Mouse (Mus musculus) adrenal gland, postnatal 36 days (tissue): Measurements from ENCODE around the gene Slc1a7. TPM values are rescaled to one million over a fixed set of nuclear protein-coding genes. Genes with fewer than 3 reads are reported as not detected.

Source experiments
- DNase-seq, 2 experiments: peaks; one replicate each; pipeline ENCODE4 v3.0.0; 2021; ENCODE audit warnings: mixed read lengths in 1 of 2
- total RNA-seq, 2 experiments: library from RNA; stranded (reverse); gene quantifications; 2 replicates each; pipeline ENCODE4 v1.2.3; 2021

The Slc1a7 gene
- total RNA-seq, 2 experiments from 2014 or later: 0.30 to 0.43 TPM

DNA sequence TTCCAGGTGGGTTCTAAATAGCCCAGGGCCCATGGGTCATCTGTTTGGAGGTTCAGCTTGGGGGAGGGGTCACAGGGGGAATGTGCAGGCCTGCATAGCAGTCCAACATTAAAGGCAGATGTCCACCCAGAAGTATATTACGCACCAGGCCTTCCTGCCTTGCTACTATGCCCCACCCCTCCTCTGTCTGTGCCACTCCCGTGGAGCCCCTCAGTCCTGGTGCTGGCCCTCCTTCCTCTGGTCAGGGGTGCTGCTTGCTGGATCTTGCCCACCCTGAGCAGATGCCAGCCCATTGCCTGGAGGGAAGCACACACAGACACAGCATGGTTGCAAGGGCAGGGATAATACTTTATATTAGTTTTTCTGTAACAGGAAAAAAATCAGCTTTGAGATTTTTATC is 46.3 kb downstream of the Slc1a7 start:
- no peak for DNase-seq

DNA sequence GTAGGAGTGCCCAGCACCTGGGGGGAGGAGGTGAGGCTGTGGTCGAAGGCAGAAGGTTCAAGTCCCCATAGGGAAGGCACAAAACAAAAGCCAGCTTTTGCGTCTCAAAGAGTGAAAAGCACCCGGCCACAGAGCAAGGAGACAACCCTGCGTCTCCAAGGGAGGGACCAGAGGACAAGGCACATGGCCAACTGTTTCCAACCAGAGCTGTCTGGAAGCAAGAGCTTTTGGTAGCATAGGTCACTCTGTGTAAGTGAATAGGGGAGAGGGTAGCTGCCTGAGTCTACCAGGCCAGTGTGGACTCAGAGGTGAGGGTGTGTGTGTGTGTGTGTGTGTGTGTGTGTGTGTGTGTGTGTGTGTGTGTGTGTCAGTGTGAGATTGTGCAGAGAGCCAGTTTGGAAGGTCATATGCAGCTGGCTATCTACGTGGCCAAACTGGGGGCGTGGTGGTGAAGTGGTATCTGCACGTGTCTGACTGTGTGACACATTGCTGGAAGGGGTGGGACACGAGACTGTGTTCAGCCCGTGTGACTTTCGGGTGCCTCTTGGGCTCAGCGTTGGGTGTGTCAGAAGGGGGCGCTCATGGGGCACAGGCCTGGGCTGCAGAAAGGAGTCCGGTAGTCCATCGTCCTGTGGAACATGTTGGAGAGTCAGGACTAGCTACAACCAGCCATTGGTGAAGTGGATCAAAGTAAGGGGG is 47.1 kb downstream of the Slc1a7 start:
- DNase-seq: peak; percentile 77 to 78

DNA sequence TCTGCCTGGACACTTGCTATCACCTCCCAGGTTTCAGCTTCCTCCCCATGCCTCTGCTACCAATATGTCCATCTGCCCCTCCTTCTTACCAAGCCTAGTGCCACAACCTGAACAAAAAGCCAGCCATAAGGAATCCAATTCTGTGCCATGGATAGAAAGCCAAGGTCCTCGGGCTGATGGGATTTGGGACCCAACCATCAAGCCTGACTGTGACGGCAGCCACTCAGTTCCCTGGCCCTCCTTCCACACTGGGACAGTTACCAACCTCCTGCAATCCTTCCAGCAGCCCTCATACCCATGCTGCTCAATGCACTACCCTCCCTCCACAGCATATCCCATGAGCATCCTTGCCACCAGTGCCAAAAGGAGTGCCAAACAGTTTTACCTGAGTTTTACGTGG is 48.2 kb downstream of the Slc1a7 start:
- no peak for DNase-seq

DNA sequence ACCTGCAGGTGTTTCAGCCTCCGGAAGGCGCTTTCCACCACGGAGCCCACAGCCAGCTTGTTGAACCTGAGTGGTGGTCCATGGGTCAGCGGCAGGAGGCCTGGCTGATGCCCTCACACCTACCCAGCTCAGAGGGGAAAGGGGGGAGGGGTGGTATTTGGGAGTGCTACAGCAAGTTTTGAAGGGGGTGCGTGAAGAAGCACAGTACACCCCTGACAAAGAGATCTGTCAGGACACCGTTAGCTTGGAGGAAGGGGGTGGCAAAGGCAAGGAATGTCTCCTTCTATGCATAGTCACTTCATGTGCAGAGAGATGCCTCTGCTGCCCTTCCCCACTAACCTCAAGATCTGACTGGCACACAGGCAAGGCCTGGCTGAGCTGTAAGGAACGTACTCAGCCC is 49.7 kb downstream of the Slc1a7 start:
- DNase-seq: no peak

DNA sequence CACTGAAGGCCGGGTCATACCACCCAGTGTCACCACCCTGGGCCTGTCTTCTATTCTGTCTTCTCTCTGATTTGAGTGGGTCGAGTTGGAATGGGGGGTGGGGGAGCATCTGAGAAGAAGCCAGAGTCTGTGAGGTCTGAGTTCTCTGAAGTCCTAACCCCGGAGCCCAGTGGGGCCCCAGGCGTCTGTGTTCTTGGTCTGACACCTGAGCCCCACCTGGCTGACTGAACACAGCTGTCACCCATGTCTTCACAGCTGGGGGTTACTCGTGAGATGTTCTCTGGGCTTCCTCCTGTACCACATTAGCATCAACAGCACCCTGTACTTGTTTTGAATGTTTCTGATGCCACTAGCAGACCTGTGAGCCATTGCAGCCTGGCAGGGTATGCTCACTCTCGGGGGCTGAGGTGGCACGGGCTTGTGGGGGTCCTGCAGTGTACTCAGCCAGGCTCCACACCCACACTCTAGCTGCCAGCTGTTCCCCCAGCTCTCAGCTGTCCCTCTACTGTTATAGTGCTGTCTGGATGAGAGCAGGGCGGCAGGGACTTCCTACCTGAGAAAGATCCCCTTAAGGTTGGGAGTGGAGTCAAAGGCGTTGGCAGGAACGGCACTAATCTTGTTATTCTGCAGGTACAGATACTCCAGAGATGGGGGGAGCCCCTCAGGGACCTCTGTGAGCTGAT is 50.2 kb downstream of the Slc1a7 start:
- DNase-seq: no peak

DNA sequence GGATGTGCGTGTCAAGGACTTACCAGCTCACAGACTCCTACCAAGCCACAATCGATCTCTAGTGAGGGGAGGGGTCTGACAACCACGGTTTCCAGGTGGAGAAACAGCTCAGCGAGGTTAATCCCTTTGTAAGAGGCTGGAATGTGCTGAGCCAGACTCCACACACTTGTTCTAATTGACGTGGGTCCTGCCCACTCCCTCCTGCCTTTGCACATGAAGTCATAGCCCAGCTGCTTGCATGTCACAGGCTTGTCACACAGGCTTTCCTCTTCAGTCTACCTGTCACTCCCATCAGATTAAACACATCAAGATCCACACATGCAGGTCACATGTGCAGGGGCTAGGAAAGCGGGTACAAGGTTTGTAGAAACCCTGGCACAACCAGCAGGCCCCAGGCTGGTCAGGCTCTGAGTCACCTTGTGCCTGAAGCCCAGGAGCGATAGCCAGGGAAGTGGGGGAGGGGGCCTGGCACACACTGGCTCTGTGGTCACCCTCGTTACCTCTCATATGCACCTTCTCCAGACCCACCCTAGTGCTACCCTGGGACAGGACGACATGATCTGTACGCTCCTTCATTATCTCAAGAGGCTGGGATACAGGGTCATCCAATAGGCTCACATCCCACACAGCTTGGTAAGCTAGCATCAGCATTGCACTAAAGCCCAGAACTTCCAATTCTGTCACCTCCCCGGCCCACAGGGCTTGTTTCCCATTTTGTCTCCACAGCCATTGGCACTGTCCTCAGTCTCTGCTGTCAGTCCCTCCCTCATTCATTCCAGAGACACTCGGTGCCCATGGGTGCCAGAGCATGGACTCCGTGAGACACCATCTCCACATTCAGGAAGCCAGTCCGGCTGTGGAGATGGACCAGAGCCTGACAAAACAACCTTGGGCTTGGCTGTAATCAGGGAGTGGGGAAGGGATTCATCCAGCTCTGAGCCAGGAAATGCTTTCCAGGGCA is 51.1 kb downstream of the Slc1a7 start:
- DNase-seq: no peak

DNA sequence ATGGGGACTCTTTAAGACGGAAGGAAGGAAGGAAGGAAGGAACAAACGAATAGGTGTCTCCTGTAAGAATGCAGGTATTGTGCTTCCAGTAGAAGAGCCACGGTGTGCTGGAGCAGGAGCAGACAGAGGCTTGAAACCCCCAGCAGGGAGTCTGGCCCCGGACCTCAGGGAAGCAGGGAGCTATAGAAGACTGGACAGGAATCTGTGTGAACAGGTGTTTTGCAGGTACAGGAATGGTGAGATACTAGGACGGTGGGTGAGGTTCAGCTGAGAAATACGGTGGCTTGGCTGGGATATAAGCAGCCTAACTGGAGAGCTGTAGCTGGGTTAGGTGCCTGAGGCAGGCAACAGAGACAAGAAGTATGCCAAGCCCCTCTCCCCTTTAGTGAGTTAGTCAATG is 52.0 kb downstream of the Slc1a7 start:
- DNase-seq: no peak

DNA sequence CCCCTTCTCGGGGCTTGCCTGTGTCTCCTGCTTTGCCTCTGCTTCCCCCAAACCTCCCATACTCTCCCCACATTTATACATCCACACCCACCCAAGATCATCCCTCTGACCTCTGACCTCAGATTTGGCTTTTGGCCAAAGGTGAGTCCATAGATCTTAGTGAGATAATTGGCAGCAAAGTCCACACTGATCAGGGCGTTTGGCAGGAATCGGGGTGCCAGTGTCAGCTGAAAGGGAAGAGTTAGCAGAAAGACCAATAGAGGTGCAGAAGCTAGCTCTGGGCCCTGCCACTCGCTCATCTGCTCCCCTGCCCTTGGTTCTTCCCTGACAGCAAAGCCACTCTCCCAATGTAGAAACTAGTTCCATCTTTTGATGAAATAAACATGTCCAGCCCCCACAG is 55.1 kb downstream of the Slc1a7 start:
- no peak for DNase-seq

DNA sequence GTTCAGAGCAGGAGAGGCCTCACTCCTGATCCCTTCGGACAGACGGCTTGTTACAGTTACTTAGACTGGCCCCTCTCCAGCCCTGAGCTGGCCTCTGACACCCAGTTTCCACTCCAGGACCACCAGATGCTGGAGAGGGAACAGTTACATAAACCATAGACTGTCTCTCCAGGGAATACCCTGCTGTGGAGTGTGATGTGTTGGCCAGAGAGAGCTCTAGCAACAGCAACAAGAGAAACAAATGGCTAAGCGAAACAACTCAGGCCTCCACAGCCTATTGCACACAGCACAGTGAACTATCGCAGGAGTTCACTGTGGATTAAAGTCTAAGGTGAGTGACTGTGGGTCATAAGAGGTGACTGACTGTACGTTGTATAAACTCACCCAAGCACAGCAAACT is 56.5 kb downstream of the Slc1a7 start:
- no peak for DNase-seq

DNA sequence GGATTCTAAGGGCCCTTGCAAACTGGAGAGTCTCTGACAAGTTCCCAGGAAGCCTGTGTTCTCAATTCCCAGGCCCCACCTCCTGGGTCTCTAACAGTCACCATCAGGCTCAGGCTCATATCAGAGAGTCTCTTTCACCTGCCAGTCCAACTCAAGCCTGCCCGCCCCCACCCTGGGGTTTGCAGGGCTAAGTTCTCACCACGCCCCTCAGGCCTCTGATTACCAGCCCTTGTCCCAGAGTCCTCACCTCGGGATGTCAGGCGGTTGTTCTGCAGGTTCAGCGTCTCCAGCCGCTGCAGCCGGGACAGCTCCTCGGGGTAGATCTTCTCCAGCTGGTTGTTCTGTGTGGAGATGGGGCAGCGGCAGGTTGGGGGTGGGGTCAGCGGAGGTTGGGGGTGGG is 57.1 kb downstream of the Slc1a7 start:
- DNase-seq: no peak

DNA sequence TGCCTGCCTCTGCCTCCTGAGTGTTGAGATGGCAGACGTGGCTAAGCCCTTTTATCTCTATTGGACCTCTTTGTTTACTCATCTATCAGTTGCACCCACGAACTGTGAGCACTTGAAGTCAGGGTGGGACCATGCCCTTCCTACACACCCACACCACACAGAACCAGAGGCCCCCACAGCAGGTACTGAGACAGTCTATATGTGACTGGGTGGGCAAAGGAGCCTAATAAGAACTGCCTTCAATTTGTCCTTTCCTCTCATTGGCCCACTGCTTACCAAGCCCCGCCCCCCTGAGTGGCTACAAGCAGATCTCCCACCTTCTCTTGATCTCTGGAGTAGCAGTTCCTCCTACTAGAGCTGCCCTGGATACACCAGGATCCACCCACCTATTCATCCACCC is 58.1 kb downstream of the Slc1a7 start:
- no peak for DNase-seq

DNA sequence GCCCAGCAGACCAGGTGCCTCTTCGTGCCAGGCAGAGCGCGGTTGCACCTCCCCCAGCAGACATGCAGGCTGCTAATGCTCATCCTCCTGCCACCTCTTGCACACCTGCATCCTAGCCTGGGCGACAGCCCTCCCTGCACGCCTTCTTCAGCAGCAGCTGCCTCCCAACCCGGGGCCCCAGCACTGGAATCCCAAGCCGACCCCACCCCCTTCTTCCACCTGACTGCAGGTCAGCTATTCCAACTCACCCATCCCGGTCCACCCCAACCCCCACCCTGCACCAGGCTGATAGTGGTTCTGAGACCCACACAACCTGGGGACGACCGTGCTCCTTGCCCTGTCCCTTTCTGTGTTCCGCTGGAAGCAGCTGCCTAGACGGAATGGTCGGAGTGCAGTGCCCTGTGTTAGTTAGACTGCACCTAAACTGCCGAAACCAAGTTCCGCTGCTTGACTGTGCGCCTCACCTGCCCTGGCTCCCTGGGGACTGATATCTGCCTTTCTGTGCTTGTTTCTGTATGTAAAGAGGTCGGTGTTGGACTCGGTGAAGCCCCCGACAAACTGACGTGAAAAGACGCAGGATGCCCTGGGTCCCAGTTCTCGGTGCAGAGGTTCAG is 62.9 kb downstream of the Slc1a7 start:
- DNase-seq: no peak

DNA sequence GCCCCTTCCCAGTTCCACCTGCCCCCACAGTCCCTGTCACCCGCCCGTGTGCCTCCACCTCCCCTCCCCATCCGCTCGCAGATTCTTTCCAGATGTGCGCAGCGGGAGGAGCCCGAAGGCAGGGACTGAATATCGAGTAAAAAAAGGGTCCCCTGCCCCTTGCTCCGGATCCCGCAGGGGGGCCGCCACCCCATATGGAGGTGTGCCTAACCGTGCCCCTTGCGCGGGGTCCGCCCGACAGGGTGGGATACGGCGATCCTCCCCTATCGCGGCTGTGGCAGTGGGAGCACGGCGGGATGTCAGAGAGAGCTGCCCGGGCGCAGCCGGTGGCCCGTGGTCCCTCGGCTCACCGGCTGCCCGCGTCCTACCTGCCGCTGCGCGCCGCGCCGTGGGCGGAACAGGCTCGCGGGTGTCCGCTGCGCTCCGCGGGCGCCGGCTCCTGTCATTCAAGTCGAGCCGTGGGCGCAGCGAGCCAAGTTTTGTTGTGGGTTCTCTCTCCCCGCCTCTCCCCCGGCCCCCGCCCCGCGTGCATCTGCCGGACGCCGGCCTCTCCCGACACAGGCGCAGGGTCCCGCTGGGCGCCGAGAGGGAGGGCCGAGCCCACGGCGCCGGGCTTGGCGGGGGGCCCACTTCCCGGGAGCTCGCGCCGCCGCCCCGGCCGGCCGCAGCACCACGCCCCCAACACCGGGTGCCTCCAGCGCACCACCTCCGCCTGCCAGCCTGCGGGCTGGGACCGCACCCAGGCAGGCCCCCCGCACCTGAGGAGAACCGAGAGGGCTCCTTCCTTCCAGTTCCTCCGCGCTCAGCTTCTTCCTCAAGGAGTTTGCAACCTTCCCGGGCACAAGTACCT is 63.6 kb downstream of the Slc1a7 start:
- DNase-seq: peak; percentile 61 to 63

DNA sequence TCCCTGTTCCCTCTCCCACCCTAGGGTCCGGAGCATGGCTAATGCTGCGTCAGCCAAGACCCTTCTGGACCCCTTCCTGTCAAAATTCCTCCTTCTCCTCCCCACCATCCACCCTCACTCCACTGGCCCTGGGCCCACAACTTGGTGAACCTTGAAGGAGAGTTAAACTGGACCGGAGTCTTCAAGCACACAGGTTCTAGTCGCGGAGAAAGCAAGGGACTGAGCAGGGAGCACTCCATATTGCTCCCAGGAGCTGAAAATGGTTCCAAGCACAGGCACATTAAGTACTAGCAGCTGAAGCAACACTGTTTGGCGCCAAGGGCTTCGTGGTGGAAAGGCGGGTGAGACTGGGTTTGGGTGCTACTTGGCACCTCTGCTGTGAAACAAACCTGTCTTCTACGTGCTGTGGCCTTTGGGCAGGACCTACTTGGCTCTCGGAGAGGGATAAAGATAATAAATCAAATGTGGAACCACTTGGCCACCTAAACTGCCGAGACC is 64.3 kb downstream of the Slc1a7 start:
- DNase-seq: no peak

DNA sequence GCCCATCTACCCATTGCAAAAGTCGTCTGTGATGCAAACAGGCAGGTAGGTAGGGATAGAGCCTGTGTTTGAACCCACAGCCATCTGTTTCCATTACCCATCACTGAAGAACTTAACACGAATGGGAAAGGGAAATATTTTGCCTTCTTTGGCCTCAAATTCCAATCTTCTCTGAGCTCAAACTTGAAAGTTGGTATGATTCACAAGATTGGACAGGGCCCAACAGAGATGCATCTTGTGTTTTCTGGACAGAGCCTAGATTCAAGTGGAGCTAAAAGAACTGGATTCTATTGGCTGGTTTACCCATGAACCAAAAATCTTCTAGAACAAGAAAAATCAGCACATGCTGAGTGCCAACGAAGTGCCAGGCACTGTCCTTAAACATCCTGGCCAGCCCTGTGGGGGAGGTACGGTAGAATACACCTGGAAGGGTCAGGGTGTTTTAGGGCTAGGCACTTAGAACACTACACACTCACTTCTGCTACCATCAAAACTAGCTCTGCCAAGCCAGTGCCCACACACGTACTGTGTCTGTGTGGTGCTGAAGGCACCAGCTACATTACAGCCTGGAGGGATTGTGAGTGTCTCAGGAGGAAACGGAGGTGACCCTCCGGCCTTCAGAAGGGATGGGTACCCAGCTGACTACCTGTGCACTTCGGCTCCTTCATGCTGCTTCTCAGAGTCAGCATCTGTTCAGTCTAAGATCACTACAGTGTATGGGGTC is 65.1 kb downstream of the Slc1a7 start:
- DNase-seq: peak in 1 of 2 experiments; percentile 42

DNA sequence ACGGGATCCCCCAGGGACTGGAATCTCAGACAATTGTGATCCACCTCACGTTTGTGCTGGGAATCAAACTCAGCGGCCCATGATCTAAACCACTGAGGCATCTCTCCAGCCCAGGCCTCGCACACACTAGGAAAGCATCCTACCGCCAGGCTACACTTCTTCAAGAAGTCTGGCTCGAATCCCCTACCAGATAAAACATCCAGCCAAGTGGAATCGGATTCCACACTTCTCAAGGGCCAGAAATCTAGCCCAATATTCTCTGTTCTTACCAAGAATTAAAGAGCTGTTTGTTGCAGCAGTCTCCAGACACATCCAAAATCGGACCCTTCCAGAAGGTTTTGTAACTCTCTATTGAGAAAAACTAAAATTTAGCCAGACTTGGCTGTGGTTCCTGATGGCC is 68.9 kb downstream of the Slc1a7 start:
- DNase-seq: no peak

DNA sequence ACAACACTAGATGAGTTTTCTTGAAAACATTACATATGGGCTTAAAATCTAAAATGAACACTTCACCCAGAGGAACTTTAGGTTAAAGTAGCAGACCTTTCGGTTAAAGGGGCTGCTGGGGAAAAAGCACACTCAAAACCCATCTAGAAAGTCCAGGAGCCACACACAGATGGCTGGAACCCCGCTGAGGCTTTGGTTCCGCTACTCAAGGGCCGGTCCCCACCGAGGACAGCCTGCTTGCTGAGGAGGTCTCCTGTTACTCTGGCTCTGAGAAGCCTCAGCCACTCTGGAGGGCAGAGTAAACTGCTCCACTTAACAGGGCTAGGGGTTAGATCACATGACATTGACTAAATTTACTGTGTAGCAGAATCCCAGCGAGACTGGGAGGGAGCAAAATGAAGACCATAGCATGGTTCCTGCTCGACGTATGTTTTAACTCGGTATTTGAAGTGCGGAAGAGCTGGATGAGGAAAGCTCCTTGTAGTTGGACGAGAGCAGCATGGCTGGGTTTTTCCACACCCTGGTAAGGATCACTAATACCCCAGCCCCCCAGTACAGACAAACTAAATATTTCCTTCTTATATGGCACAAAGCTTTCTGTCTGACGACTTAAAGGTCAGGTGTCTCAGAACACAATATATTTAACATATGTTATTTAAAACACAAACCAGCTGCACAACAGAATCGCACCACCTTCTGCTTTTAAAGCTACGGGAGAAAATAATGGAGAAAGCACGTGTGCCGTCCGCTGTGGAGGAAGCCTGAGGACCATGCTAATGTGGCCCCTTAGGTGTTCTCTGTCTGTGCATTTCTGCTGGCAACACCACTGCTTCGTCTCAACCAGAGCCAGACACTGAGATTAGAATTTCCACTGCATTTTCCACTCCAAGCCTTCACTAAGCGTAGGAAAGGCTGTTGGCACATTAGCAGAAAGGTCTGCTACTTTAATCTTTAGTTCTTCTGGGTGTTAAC is 77.3 kb downstream of the Slc1a7 start:
- no peak for DNase-seq

DNA sequence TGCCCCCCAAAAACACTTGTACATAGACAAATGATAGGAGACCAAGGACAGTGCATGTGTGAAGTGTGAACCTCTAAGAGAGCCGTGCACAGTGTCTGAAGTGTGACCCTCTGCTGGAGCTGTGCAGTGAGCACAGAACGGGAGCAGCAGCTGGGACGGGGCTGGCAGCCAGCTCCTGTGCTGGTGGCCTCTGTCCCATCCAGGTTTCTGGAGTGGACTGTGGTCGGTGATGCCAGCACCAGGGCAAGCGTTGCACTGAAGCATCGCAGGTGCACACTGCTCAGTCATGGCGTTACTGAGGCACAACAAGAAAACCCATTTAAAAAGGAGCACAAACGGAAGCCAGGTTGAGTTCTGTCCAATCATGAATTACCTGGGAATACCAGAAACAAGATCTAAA is 78.0 kb downstream of the Slc1a7 start:
- no peak for DNase-seq

DNA sequence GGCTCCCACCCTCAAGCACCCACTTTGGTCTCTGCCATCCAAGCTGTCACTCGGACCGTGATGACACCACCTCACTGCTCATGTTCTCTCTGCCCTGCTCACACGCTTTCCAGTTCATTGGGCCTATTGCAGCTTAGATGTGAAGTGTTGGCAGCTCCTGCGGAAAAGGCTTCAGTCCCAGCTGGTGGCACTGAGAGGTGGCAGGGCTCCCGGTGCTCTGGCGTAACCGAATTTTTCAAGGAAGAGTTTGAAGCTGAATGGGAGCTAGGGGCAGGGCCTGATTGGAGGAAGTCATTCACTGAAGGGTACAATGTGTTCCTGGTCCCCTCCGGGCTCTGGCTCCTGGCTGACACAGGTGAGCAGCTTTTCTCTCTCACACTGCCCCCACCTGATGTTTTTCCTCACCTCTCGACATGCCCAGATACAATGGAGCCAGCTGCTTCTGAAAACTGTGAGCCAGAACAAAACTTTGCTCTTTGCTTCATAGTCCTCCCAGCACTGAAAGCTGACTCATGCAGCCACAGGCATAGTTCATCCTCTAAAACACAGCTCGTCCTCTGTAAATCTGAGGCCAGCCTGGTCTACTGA is 83.6 kb downstream of the Slc1a7 start:
- DNase-seq: no peak
